Mouse (Mus musculus) forebrain, embryonic 11.5 days (tissue): ENCODE results near the gene Pih1d2. TPM values are rescaled to one million over a fixed set of nuclear protein-coding genes. Genes with fewer than 3 reads are reported as not detected.

Source experiments
- ATAC-seq: fragments of 200-750 bp; cut with Nextera tagmentation; replicated peaks from 2 replicates; pipeline ENCODE4 v1.8.0; 2017; ENCODE audit warnings: moderate TSS enrichment; ENCODE audit not compliant: low FRiP score
- DNase-seq: peaks from one replicate; pipeline ENCODE4 v3.0.0-alpha.2; 2017; ENCODE audit warnings: low spot score
- H3K27ac ChIP-seq: fragments of 300-500 bp; sonication (generic); 2 replicates; pipeline ENCODE4 v1.5.1; 2014; ENCODE audit warnings: low read depth, low read length
- H3K27me3 ChIP-seq: fragments of 300-500 bp; sonication (generic); 2 replicates; pipeline ENCODE4 v1.6.1; 2014; ENCODE audit warnings: mild to moderate bottlenecking, low read length, mixed read lengths; ENCODE audit not compliant: control insufficient read depth, insufficient read depth
- H3K36me3 ChIP-seq: fragments of 300-500 bp; sonication (generic); 2 replicates; pipeline ENCODE4 v1.6.1; 2014; ENCODE audit warnings: mild to moderate bottlenecking, low read length, moderate library complexity, mixed read lengths; ENCODE audit not compliant: control insufficient read depth, insufficient read depth
- H3K4me1 ChIP-seq: fragments of 300-500 bp; sonication (generic); replicated peaks from 2 replicates; pipeline ENCODE4 v1.6.1; 2014; ENCODE audit warnings: low read length, mixed read lengths; ENCODE audit not compliant: control insufficient read depth, insufficient read depth
- H3K4me2 ChIP-seq: fragments of 300-500 bp; sonication (generic); 2 replicates; pipeline ENCODE4 v1.6.1; 2014; ENCODE audit warnings: low read depth, mild to moderate bottlenecking, low read length, moderate library complexity, mixed read lengths; ENCODE audit not compliant: severe bottlenecking
- H3K4me3 ChIP-seq: fragments of 300-500 bp; sonication (generic); 2 replicates; pipeline ENCODE4 v1.5.1; 2014; ENCODE audit warnings: low read depth, low read length
- H3K9ac ChIP-seq: fragments of 300-500 bp; sonication (generic); 2 replicates; pipeline ENCODE4 v1.6.1; 2014; ENCODE audit warnings: low read length
- H3K9me3 ChIP-seq: fragments of 300-500 bp; sonication (generic); 2 replicates; pipeline ENCODE4 v1.6.1; 2016; ENCODE audit warnings: low read length, mixed read lengths; ENCODE audit not compliant: control insufficient read depth
- WGBS: fragments of 180-500 bp; shearing (Covaris S2); extraction: QIAGEN DNeasy Blood & Tissue Kit; methylation state at CpG from one replicate; pipeline ENCODE4 v1.1.7; 2014; 5-methylcytosine and 5-hydroxymethylcytosine counted together
- polyA plus RNA-seq: library from polyadenylated mRNA; unstranded; fragments of >200 nt; fragmentation: Nextera tagmentation; extraction: Ambion mirVana; gene quantifications from 2 replicates; pipeline ENCODE4 v1.2.1, GENCODE M21; 2014

Pih1d2 gene
- polyA plus RNA-seq, 1 experiment from 2014 or later: 8.6 TPM

- H3K36me3 ChIP-seq: no peaks in the 10 kb centered on the region
- WGBS: 83% methylated on average over 8 of the region's 8 CpGs
Measured at GRCm38 (mm10) chr9:50667579-50668498, 50.7 kb downstream of the Pih1d2 start.

DNA sequence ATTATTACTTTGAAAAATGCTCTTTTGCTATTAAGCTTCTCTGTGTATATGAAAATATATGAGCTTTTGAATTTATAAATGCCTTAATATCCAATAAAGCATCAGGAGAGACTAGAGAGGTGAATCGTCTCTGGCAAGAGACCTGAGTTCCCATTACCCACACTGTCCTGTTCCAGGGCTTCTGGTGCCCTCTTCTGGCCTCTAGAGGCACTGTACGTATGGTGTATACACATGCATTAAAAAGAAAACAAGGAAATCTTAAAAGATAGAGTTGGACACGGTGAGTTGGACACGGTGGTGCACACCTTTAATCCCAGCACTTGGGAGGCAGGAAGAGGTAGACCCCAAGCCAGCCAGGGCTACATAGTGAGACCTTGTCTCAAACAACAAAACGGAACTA, 53.6 kb downstream of the Pih1d2 start:
- ATAC-seq: peak; percentile 61; the same call in 1 of the 2 replicates
- DNase-seq: no peak
- H3K27me3 ChIP-seq: no peaks in the 10 kb centered on the region
- WGBS: 36% methylated on average over 5 of the region's 5 CpGs
- H3K36me3 ChIP-seq: no peaks in the 10 kb centered on the region
- H3K4me2 ChIP-seq: no peak overlapping the region
- H3K9me3 ChIP-seq: no peaks in the 10 kb centered on the region
- no peak overlapping the region for H3K4me3 ChIP-seq
- H3K9ac ChIP-seq: no peak overlapping the region
- H3K4me1 ChIP-seq: no peaks in the 10 kb centered on the region
- H3K27ac ChIP-seq: no peak overlapping the region

More at GRCm38 (mm10) chr9:50667579-50668498, 50.7 kb downstream of the Pih1d2 start:
- no peaks in the 10 kb centered on the region for H3K9me3 ChIP-seq
- ATAC-seq (no peak), DNase-seq (no peak)
- H3K4me3 ChIP-seq: no peak overlapping the region
- no peaks in the 10 kb centered on the region for H3K4me1 ChIP-seq
- H3K27ac ChIP-seq: no peak overlapping the region
- H3K27me3 ChIP-seq: no peaks in the 10 kb centered on the region
- H3K4me2 ChIP-seq: no peak overlapping the region
- no peak overlapping the region for H3K9ac ChIP-seq

Other genes starting within 250 kb of the Pih1d2 start
- 0.21 TPM in 1 of 2 replicates, not detected in the other for gene Plet1, start 122.8 kb upstream of the Pih1d2 start, polyA plus RNA-seq
- 77.5 and 93.5 TPM in 2 replicates for gene Pts, start 88.6 kb upstream of the Pih1d2 start, polyA plus RNA-seq
- 9.6 and 10.3 TPM in 2 replicates for gene Il18, start 62.5 kb upstream of the Pih1d2 start, polyA plus RNA-seq
- 0.33 and 0.63 TPM in 2 replicates for gene Bco2, start 62.1 kb upstream of the Pih1d2 start, polyA plus RNA-seq
- 0.28 TPM in 1 of 2 replicates, not detected in the other for gene Tex12, start 56.0 kb upstream of the Pih1d2 start, polyA plus RNA-seq
- gene Sdhd, start 13.5 kb upstream of the Pih1d2 start, polyA plus RNA-seq: 257 and 262 TPM in 2 replicates
- 318 and 323 TPM in 2 replicates for gene Timm8b, start 13.4 kb upstream of the Pih1d2 start, polyA plus RNA-seq
- gene Nkapd1, start 143 bp downstream of the Pih1d2 start, polyA plus RNA-seq: 23.3 and 24.3 TPM in 2 replicates
- gene Dlat, start 42.5 kb downstream of the Pih1d2 start, polyA plus RNA-seq: 53.2 and 57.7 TPM in 2 replicates
- 18.1 and 19.5 TPM in 2 replicates for gene Dixdc1, start 122.2 kb downstream of the Pih1d2 start, polyA plus RNA-seq
- 0.79 and 2.3 TPM in 2 replicates for gene 2310030G06Rik, start 129.2 kb downstream of the Pih1d2 start, polyA plus RNA-seq
- 5.5 and 6.0 TPM in 2 replicates for gene Cryab, start 134.0 kb downstream of the Pih1d2 start, polyA plus RNA-seq
- 0.73 TPM in 1 of 2 replicates, not detected in the other for gene Hspb2, start 135.0 kb downstream of the Pih1d2 start, polyA plus RNA-seq
- gene Fdxacb1, start 150.9 kb downstream of the Pih1d2 start, polyA plus RNA-seq: 12.6 and 14.0 TPM in 2 replicates
- gene Alg9, start 157.7 kb downstream of the Pih1d2 start, polyA plus RNA-seq: 33.4 and 40.3 TPM in 2 replicates
- gene 1110032A03Rik, start 158.2 kb downstream of the Pih1d2 start, polyA plus RNA-seq: 28.7 and 31.2 TPM in 2 replicates
- 125 and 132 TPM in 2 replicates for gene Ppp2r1b, start 228.0 kb downstream of the Pih1d2 start, polyA plus RNA-seq